Comparison of ENCODE assay signal across 19 mouse cellular contexts in genomic region chr17:8987369-8987768, GRCm38 (mm10). TPM values are rescaled to one million over a fixed set of nuclear protein-coding genes. Genes with fewer than 3 reads are reported as not detected.
DNase-seq lines count a peak whose midpoint lies in the region; ATAC-seq lines count a peak whose summit lies in the region.
"Had no signal": no experiment of that assay in that cellular context is flagged by ENCODE, and none has a peak within 500 bp of the region (broad histone marks: within the 10 kb centered on the region; RNA-seq: fewer than 3 reads in every experiment).

No protein-coding gene starts in this region.

- H3K36me3 ChIP-seq in forebrain, embryonic 16.5 days (ENCODE audit: control insufficient read depth, insufficient read depth): 0 out of 2 replicates have a peak, but pooled peaks cover under 1% of the 10 kb centered on the region
- peaks cover 4% of the 10 kb centered on the region for H3K36me3 ChIP-seq in forebrain, embryonic 10.5 days (replicated peaks)
- H3K36me3 ChIP-seq in limb, embryonic 11.5 days (ENCODE audit: control insufficient read depth, insufficient read depth, low read length): no peaks in the 10 kb centered on the region
- 0 out of 2 replicates have a peak, but pooled peaks cover 5% of the 10 kb centered on the region for H3K36me3 ChIP-seq in limb, embryonic 10.5 days
- H3K36me3 ChIP-seq: limb, embryonic 13.5 days; liver, embryonic 12.5 days had no signal

- DNase-seq in adrenal gland, adult (ENCODE audit: inconsistent age in 2 of 2, low spot score in 1 of 2): peak; percentile 23 to 37
- no peak for DNase-seq in adrenal gland, postnatal 4 days (ENCODE audit: low spot score in 2 of 2)
- DNase-seq in forebrain, embryonic 10.5 days (ENCODE audit: extremely low spot score, low spot score): no peak
- DNase-seq in limb, embryonic 11.5 days (ENCODE audit: low spot score): no peak
- DNase-seq in limb, embryonic 10.5 days (ENCODE audit: low spot score): no peak
- DNase-seq in thymus, postnatal 14 days: peak; percentile 22
- DNase-seq in thymus, postnatal 0 days (ENCODE audit: low spot score): no peak
- DNase-seq: kidney, adult 9 months; lung, adult 18-20 months had no signal

- peaks cover 40% of the 10 kb centered on the region for H3K4me1 ChIP-seq in forebrain, embryonic 16.5 days (replicated peaks; ENCODE audit: control insufficient read depth, insufficient read depth, low read length)
- H3K4me1 ChIP-seq in forebrain, embryonic 10.5 days: peaks cover 15% of the 10 kb centered on the region
- no peaks in the 10 kb centered on the region for H3K4me1 ChIP-seq in limb, embryonic 11.5 days (ENCODE audit: control insufficient read depth, insufficient read depth, low read length)
- peaks cover 9% of the 10 kb centered on the region for H3K4me1 ChIP-seq in limb, embryonic 10.5 days

- H3K27ac ChIP-seq in forebrain, embryonic 16.5 days (ENCODE audit: low read length): peak overlapping the region; percentile 71
- H3K27ac ChIP-seq in forebrain, embryonic 10.5 days: no peak overlapping the region
- H3K27ac ChIP-seq in limb, embryonic 11.5 days (replicated peaks; ENCODE audit: low read depth, low read length): no peak overlapping the region
- H3K27ac ChIP-seq in limb, embryonic 10.5 days: no peak overlapping the region
- H3K27ac ChIP-seq: embryonic facial prominence, embryonic 12.5 days; forebrain, embryonic 12.5 days; hindbrain, postnatal 0 days; limb, embryonic 13.5 days; liver, embryonic 12.5 days; midbrain, embryonic 13.5 days; neural tube, embryonic 12.5 days had no signal

- no peak overlapping the region for H3K4me3 ChIP-seq in forebrain, embryonic 16.5 days (replicated peaks; ENCODE audit: low read length)
- no peak overlapping the region for H3K4me3 ChIP-seq in forebrain, embryonic 10.5 days
- no peak overlapping the region for H3K4me3 ChIP-seq in limb, embryonic 11.5 days (ENCODE audit: low read depth, low read length)
- H3K4me3 ChIP-seq in limb, embryonic 10.5 days: no peak overlapping the region
- H3K4me3 ChIP-seq: neural tube, embryonic 12.5 days had no signal

- no peaks in the 10 kb centered on the region for H3K27me3 ChIP-seq in forebrain, embryonic 16.5 days (replicated peaks; ENCODE audit: control insufficient read depth, insufficient read depth, low read length)
- no peaks in the 10 kb centered on the region for H3K27me3 ChIP-seq in forebrain, embryonic 10.5 days (ENCODE audit: poor library complexity, severe bottlenecking)
- no peaks in the 10 kb centered on the region for H3K27me3 ChIP-seq in limb, embryonic 11.5 days (ENCODE audit: control insufficient read depth, insufficient read depth, low read length)
- H3K27me3 ChIP-seq in limb, embryonic 10.5 days (ENCODE audit: low read depth, poor library complexity, severe bottlenecking): no peaks in the 10 kb centered on the region
- H3K27me3 ChIP-seq: embryonic facial prominence, embryonic 12.5 days; forebrain, embryonic 12.5 days; limb, embryonic 13.5 days; liver, embryonic 12.5 days; megakaryocyte, embryonic 14.5 days; midbrain, embryonic 13.5 days; neural tube, embryonic 12.5 days had no signal

- no peaks in the 10 kb centered on the region for H3K9me3 ChIP-seq in forebrain, embryonic 16.5 days (ENCODE audit: control insufficient read depth, low read length)
- no peaks in the 10 kb centered on the region for H3K9me3 ChIP-seq in forebrain, embryonic 10.5 days
- H3K9me3 ChIP-seq in limb, embryonic 11.5 days (ENCODE audit: control insufficient read depth, low read length): no peaks in the 10 kb centered on the region
- H3K9me3 ChIP-seq in limb, embryonic 10.5 days (replicated peaks): no peaks in the 10 kb centered on the region
- H3K9me3 ChIP-seq: embryonic facial prominence, embryonic 12.5 days; forebrain, embryonic 12.5 days; limb, embryonic 13.5 days; liver, embryonic 12.5 days; megakaryocyte, embryonic 14.5 days; midbrain, embryonic 13.5 days; neural tube, embryonic 12.5 days had no signal

- no peak overlapping the region for H3K4me2 ChIP-seq in forebrain, embryonic 16.5 days (ENCODE audit: low read length)
- H3K4me2 ChIP-seq in limb, embryonic 11.5 days (ENCODE audit: low read depth, severe bottlenecking): no peak overlapping the region

- ATAC-seq in forebrain, embryonic 16.5 days: no peak
- 0 out of 2 replicates have a peak, but pooled peaks have one; percentile 54 for ATAC-seq in limb, embryonic 11.5 days (ENCODE audit: insufficient number of reproducible peaks, low FRiP score, low TSS enrichment, low read depth)

- H3K9ac ChIP-seq in forebrain, embryonic 16.5 days (replicated peaks; ENCODE audit: low read depth, low read length): no peak overlapping the region
- no peak overlapping the region for H3K9ac ChIP-seq in limb, embryonic 11.5 days (ENCODE audit: low read length)
- H3K9ac ChIP-seq: embryonic facial prominence, embryonic 12.5 days; forebrain, embryonic 12.5 days; limb, embryonic 13.5 days; liver, embryonic 12.5 days; midbrain, embryonic 13.5 days; neural tube, embryonic 12.5 days had no signal

- WGBS in forebrain, embryonic 16.5 days: 78% methylated on average over 5 of the region's 5 CpGs
- WGBS in forebrain, embryonic 10.5 days: 84% methylated on average over 5 of the region's 5 CpGs
- 83% methylated on average over 5 of the region's 5 CpGs for WGBS in limb, embryonic 11.5 days
- 79% methylated on average over 5 of the region's 5 CpGs for WGBS in limb, embryonic 10.5 days

RNA-seq across cellular contexts. Expression of gene 1700010I14Rik, which starts 0.8 kb away (rescaled TPM):
- 1 to 10 TPM; 3.6 to 4.9 TPM for total RNA-seq in adrenal gland, postnatal 4 days (2021)
- polyA plus RNA-seq in forebrain, embryonic 16.5 days (2015; fragmentation: Nextera tagmentation; extraction: Ambion mirVana): 1.2 and 1.5 TPM in 2 replicates
- polyA plus RNA-seq in forebrain, embryonic 10.5 days (2016; fragmentation: Nextera tagmentation; extraction: Ambion mirVana): 2.8 and 3.1 TPM in 2 replicates
- polyA plus RNA-seq in limb, embryonic 11.5 days (2014; fragmentation: Nextera tagmentation; extraction: Ambion mirVana): 1.8 and 2.3 TPM in 2 replicates
- polyA plus RNA-seq in limb, embryonic 10.5 days (2016; fragmentation: Nextera tagmentation; extraction: Ambion mirVana): 2.0 and 2.4 TPM in 2 replicates
- 4.6 and 5.6 TPM in 2 replicates for polyA plus RNA-seq in thymus, postnatal 0 days (2015; fragmentation: Nextera tagmentation; extraction: Ambion mirVana)
- polyA plus RNA-seq: small intestine, adult 2 months had no signal

Comparison
In these comparisons a context has a peak if more than half of its experiments do, and no peak if none do; other contexts are left out.
1. DNase-seq: peak in adrenal gland, adult (2 of 2) and thymus, postnatal 14 days (single experiment); none in adrenal gland, postnatal 4 days (0 of 2), forebrain, embryonic 10.5 days (single experiment), limb, embryonic 11.5 days (single experiment), limb, embryonic 10.5 days (single experiment) and thymus, postnatal 0 days (single experiment).